Mouse (Mus musculus) olfactory bulb, adult 2 months (tissue): ENCODE measurements around the gene Map3k20.

Experiments
- CTCF ChIP-seq: fragments of 200-500 bp; IDR thresholded peaks from 2 replicates; pipeline ENCODE4 v1.5.1; 2012; ENCODE audit warnings: low read depth, mild to moderate bottlenecking, low read length, moderate library complexity; ENCODE audit not compliant: insufficient read depth
- POLR2A ChIP-seq: fragments of 200-500 bp; IDR thresholded peaks from 2 replicates; pipeline ENCODE4 v1.6.1; 2012; ENCODE audit warnings: mild to moderate bottlenecking, low read depth, low read length, moderate library complexity; ENCODE audit not compliant: insufficient read depth

DNA sequence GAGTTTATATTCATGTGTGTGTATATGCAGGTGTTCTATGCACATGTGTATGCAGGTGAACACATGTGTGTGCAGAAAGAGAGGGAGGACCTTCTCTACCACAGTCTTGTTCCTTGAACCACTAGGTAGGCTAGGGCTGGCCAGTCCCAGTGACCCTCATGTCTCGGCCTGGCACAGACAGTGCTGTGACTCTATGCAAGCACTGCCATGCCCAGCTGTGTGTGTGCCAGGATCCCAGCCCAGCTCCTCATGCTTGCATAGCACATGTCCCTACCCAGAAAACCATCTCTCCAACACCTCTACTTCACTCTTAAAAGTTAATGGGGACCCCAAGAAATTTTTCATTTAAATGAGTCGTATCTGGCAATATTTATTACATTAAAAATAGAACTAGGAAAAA is 106.3 kb downstream of the Map3k20 start:
- TF ChIP-seq CTCF (no peak), POLR2A (no peak)
